ENCODE assay signal across 31 mouse cellular contexts in genomic region chr16:20312272-20312671, GRCm38 (mm10). TPM values are rescaled to one million over a fixed set of nuclear protein-coding genes. Genes with fewer than 3 reads are reported as not detected.
DNase-seq lines count a peak whose midpoint lies in the region; ATAC-seq lines count a peak whose summit lies in the region.
"Had no signal": no experiment of that assay in that cellular context is flagged by ENCODE, and none has a peak within 500 bp of the region (broad histone marks: within the 10 kb centered on the region; RNA-seq: fewer than 3 reads in every experiment).

No protein-coding gene starts in this region.

- no peak for ATAC-seq in heart, embryonic 14.5 days (ENCODE audit: insufficient number of reproducible peaks, insufficient read depth, low FRiP score, low read depth)
- no peak for ATAC-seq in heart, embryonic 12.5 days (ENCODE audit: insufficient number of reproducible peaks, low FRiP score)
- 0 out of 2 replicates have a peak, but pooled peaks have one; percentile 31 for ATAC-seq in stomach, embryonic 15.5 days (ENCODE audit: insufficient read depth, low FRiP score, low read depth)
- ATAC-seq: forebrain, embryonic 15.5 days had no signal

- no peak overlapping the region for H3K27ac ChIP-seq in heart, embryonic 14.5 days (replicated peaks in 1 of 2; ENCODE audit: control insufficient read depth in 1 of 2, insufficient read depth in 1 of 2, low read depth in 2 of 2, low read length in 2 of 2)
- no peak overlapping the region for H3K27ac ChIP-seq in heart, embryonic 12.5 days (ENCODE audit: poor library complexity, severe bottlenecking)
- H3K27ac ChIP-seq in stomach, embryonic 15.5 days, result no peak overlapping the region
- H3K27ac ChIP-seq: embryonic facial prominence, embryonic 10.5 days; embryonic facial prominence, embryonic 13.5 days; forebrain, embryonic 12.5 days; forebrain, embryonic 15.5 days; heart, adult 2 months; heart, embryonic 10.5 days; hindbrain, embryonic 12.5 days; hindbrain, embryonic 15.5 days had no signal

- H3K9ac ChIP-seq in heart, embryonic 14.5 days (ENCODE audit: low read length), result 0 out of 2 replicates have a peak overlapping the region, but pooled peaks have one; percentile 4
- H3K9ac ChIP-seq in heart, embryonic 12.5 days, result no peak overlapping the region
- no peak overlapping the region for H3K9ac ChIP-seq in stomach, embryonic 15.5 days
- H3K9ac ChIP-seq: embryonic facial prominence, embryonic 13.5 days; forebrain, embryonic 12.5 days; forebrain, embryonic 15.5 days; hindbrain, embryonic 12.5 days; hindbrain, embryonic 15.5 days had no signal

- H3K27me3 ChIP-seq in heart, embryonic 14.5 days (ENCODE audit: control insufficient read depth, insufficient read depth, low read length), result no peaks in the 10 kb centered on the region
- no peaks in the 10 kb centered on the region for H3K27me3 ChIP-seq in heart, embryonic 12.5 days (replicated peaks)
- H3K27me3 ChIP-seq in stomach, embryonic 15.5 days (replicated peaks), result no peaks in the 10 kb centered on the region
- H3K27me3 ChIP-seq: CH12.LX; embryonic facial prominence, embryonic 13.5 days; forebrain, embryonic 12.5 days; forebrain, embryonic 15.5 days; hindbrain, embryonic 12.5 days; hindbrain, embryonic 15.5 days had no signal

- no peaks in the 10 kb centered on the region for H3K36me3 ChIP-seq in heart, embryonic 14.5 days (ENCODE audit: control insufficient read depth, insufficient read depth, low read length)
- H3K36me3 ChIP-seq in heart, embryonic 12.5 days, result no peaks in the 10 kb centered on the region
- H3K36me3 ChIP-seq in stomach, embryonic 15.5 days, result no peaks in the 10 kb centered on the region
- H3K36me3 ChIP-seq: embryonic facial prominence, embryonic 10.5 days; embryonic facial prominence, embryonic 13.5 days; forebrain, embryonic 12.5 days; forebrain, embryonic 15.5 days; heart, embryonic 10.5 days; hindbrain, embryonic 12.5 days; hindbrain, embryonic 15.5 days had no signal

- no peak overlapping the region for H3K4me3 ChIP-seq in heart, embryonic 14.5 days (ENCODE audit: control insufficient read depth in 1 of 2, insufficient read depth in 1 of 2, low read depth in 1 of 2, low read length in 2 of 2)
- no peak overlapping the region for H3K4me3 ChIP-seq in heart, embryonic 12.5 days
- H3K4me3 ChIP-seq in stomach, embryonic 15.5 days (replicated peaks), result no peak overlapping the region
- H3K4me3 ChIP-seq: embryonic facial prominence, embryonic 10.5 days; embryonic facial prominence, embryonic 13.5 days; erythroblast, embryonic 14.5 days; forebrain, embryonic 12.5 days; forebrain, embryonic 15.5 days; heart, adult 2 months; heart, embryonic 10.5 days; hindbrain, embryonic 12.5 days; hindbrain, embryonic 15.5 days had no signal

- DNase-seq in ES-CJ7 (ENCODE audit: low read depth, low spot score), result peak; percentile 27
- no peak for DNase-seq in layer of hippocampus, adult 9-11 months
- DNase-seq in MN1 (ENCODE audit: low spot score), result no peak
- DNase-seq: adrenal gland, adult 2 months; adrenal gland, postnatal 14 days; B cell, adult 2 months; cerebellum, adult 11-12 months; cerebellum, adult 8-10 months; cerebellum, postnatal 10 days; cerebellum, postnatal 36 days; embryo, embryonic 11 days; gastrocnemius, postnatal 36 days; heart, adult 2 months; heart, postnatal 14 days; kidney, adult 18-20 months had no signal

- no peak overlapping the region for H3K4me2 ChIP-seq in heart, embryonic 14.5 days (ENCODE audit: low read length)
- H3K4me2 ChIP-seq in heart, embryonic 12.5 days, result no peak overlapping the region
- no peak overlapping the region for H3K4me2 ChIP-seq in stomach, embryonic 15.5 days
- H3K4me2 ChIP-seq: embryonic facial prominence, embryonic 13.5 days; forebrain, embryonic 12.5 days; forebrain, embryonic 15.5 days; hindbrain, embryonic 12.5 days; hindbrain, embryonic 15.5 days had no signal

- H3K4me1 ChIP-seq in heart, embryonic 14.5 days (ENCODE audit: control insufficient read depth in 2 of 2, insufficient read depth in 2 of 2, low read length in 2 of 2), result no peaks in the 10 kb centered on the region
- H3K4me1 ChIP-seq in heart, embryonic 12.5 days (replicated peaks), result peaks cover 5% of the 10 kb centered on the region; the same call in 1 of the 2 replicates
- no peaks in the 10 kb centered on the region for H3K4me1 ChIP-seq in stomach, embryonic 15.5 days
- H3K4me1 ChIP-seq: embryonic facial prominence, embryonic 10.5 days; embryonic facial prominence, embryonic 13.5 days; forebrain, embryonic 12.5 days; forebrain, embryonic 15.5 days; hindbrain, embryonic 12.5 days; hindbrain, embryonic 15.5 days had no signal

- WGBS in heart, embryonic 14.5 days, result 53% methylated on average over 14 of the region's 14 CpGs
- WGBS in heart, embryonic 12.5 days, result 57% methylated on average over 14 of the region's 14 CpGs
- WGBS in stomach, embryonic 15.5 days, result 60% methylated on average over 14 of the region's 14 CpGs

- no peaks in the 10 kb centered on the region for H3K9me3 ChIP-seq in heart, embryonic 14.5 days (ENCODE audit: control insufficient read depth, low read length)
- H3K9me3 ChIP-seq in heart, embryonic 12.5 days (replicated peaks), result no peaks in the 10 kb centered on the region
- H3K9me3 ChIP-seq in stomach, embryonic 15.5 days, result no peaks in the 10 kb centered on the region
- H3K9me3 ChIP-seq: embryonic facial prominence, embryonic 10.5 days; embryonic facial prominence, embryonic 13.5 days; forebrain, embryonic 12.5 days; forebrain, embryonic 15.5 days; heart, embryonic 10.5 days; hindbrain, embryonic 12.5 days; hindbrain, embryonic 15.5 days had no signal

RNA-seq across cellular contexts. Expression of gene Parl, which starts 10.1 kb away (rescaled TPM):
- polyA plus RNA-seq in heart, embryonic 14.5 days (2014; fragmentation: Nextera tagmentation; extraction: Ambion mirVana), result 65.8 and 70.9 TPM in 2 replicates
- polyA plus RNA-seq in heart, embryonic 12.5 days (2016; fragmentation: Nextera tagmentation; extraction: Ambion mirVana), result 74.6 and 75.8 TPM in 2 replicates
- polyA plus RNA-seq in stomach, embryonic 15.5 days (2015; fragmentation: Nextera tagmentation; extraction: Ambion mirVana), result 83.8 and 90.7 TPM in 2 replicates

RNA-seq across cellular contexts. Expression of gene Cyp2ab1, which starts 12.9 kb away (rescaled TPM):
- not detected in 2 replicates for polyA plus RNA-seq in heart, embryonic 14.5 days (2014; fragmentation: Nextera tagmentation; extraction: Ambion mirVana)
- not detected in 2 replicates for polyA plus RNA-seq in heart, embryonic 12.5 days (2016; fragmentation: Nextera tagmentation; extraction: Ambion mirVana)
- not detected in 2 replicates for polyA plus RNA-seq in stomach, embryonic 15.5 days (2015; fragmentation: Nextera tagmentation; extraction: Ambion mirVana)
- polyA plus RNA-seq: brain, embryonic 14.5 days; cortical plate, adult 2 months; embryonic facial prominence, embryonic 10.5 days; embryonic facial prominence, embryonic 13.5 days; erythroblast, embryonic 14.5 days; forebrain, embryonic 12.5 days; forebrain, embryonic 15.5 days; heart, embryonic 10.5 days; heart, embryonic 16.5 days; hindbrain, embryonic 12.5 days; hindbrain, embryonic 15.5 days; intestine, embryonic 14.5 days had no signal
